Mouse (Mus musculus): ENCODE data around the gene Tcaf1. TPM values are rescaled to one million over a fixed set of nuclear protein-coding genes. Genes with fewer than 3 reads are reported as not detected.

Tcaf1 gene
- total RNA-seq (2021), result 100 to 1,000 TPM; 210 to 212 TPM
- long read RNA-seq, experiment 1, full-length matches to known transcripts, result 20 of 96 reads
- long read RNA-seq, experiment 1, partial matches to known transcripts, result 47 of 96 reads
- long read RNA-seq, experiment 1, other reads (novel, unspliced or antisense), result 29 of 96 reads
- long read RNA-seq, experiment 2, full-length matches to known transcripts, result 35 of 114 reads
- long read RNA-seq, experiment 2, partial matches to known transcripts, result 35 of 114 reads
- long read RNA-seq, experiment 2, other reads (novel, unspliced or antisense), result 44 of 114 reads

DNA sequence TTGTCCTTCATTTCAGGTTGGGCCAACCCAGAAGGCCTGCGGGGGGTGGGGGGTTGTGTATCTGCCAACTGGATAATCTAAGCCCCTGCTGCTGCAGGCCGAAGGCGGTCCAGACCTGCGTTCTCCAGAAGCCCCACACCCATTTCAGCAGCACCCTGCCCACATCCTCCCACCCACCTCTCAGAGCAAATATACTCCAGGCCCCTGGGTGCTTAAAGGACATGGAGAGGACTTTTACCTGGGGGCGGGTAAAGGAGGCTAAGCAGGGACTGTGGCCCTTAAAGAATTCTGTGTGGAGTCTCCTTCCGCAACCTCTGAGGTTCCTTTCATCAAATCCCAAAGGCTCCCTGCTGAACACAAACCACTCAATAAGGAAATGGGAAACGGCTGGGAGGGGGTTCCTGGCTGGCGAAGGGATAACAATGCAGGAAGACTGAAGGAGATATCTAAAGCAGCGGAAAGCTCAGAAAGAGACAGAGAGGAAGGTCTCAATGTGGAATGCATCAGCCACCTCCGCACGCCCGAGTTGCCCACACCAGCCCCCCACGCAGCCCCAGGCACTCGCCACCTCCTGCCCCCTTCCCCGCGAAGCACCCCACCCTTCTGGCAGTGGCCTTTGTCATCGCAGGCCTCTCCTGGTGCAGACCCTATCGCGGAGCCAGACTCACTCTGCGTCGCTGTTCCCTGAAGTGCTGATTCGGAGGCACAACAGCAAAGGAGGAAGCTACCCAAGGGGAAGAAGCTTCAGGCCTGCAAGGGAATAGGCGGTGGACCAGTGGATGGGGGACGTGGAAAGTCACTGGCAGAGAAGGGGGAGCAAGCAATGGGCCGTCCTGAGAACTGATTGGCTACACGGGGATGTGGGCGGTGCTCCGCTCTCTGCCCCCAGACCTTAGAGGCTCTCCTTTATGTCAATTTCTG lies at the start of gene Tcaf1:
Gene Tcaf1 (minus strand): TSS at position 798 of the 921 bp plus-strand sequence.
- DNase-seq (ENCODE audit: low spot score in 2 of 2), result peak; percentile 85 to 91

GRCm38 (mm10) chr6:42756104-42756503 lies 46.2 kb upstream of the Tcaf1 start, which contains the start of gene Olfr38:
Gene Olfr38 (plus strand): TSS chr6:42756404.
- no peak for DNase-seq (ENCODE audit: low spot score in 2 of 2)

- DNase-seq (ENCODE audit: low spot score in 2 of 2), result no peak
Measured at GRCm38 (mm10) chr6:42747846-42748245, 38.0 kb upstream of the Tcaf1 start.

DNA sequence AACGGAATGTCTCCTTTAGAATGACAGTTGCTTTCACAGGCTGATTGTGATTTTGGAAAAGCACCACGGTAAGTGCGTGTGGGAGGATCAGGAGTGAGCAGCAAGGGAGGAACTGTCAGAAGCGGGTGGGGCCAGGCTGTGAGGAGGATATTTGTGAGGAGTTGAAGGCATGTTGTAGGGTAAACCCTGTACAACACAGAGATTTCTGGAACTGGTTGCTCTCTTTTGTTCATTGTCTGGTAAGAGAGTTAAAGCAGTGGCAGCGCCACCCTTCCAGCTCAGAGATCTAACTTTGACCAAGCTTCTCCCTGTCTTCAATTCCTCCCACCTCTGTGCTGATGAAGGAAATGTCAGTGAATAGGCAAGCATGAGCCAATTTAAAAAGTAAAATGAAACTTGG lies 32.4 kb upstream of the Tcaf1 start:
- peak in 1 of 2 experiments; percentile 0 for DNase-seq (ENCODE audit: low spot score in 2 of 2)

- DNase-seq (ENCODE audit: low spot score in 2 of 2), result no peak
Measured at GRCm38 (mm10) chr6:42739071-42739470, 29.2 kb upstream of the Tcaf1 start, which contains the start of gene Olfr453. Gene Olfr453 (plus strand): TSS chr6:42739371.

- no peak for DNase-seq (ENCODE audit: low spot score in 2 of 2)
Measured at GRCm38 (mm10) chr6:42717973-42718372, 8.1 kb upstream of the Tcaf1 start.

GRCm38 (mm10) chr6:42714668-42715067 lies 4.8 kb upstream of the Tcaf1 start:
- DNase-seq (ENCODE audit: low spot score in 2 of 2), result no peak

DNA sequence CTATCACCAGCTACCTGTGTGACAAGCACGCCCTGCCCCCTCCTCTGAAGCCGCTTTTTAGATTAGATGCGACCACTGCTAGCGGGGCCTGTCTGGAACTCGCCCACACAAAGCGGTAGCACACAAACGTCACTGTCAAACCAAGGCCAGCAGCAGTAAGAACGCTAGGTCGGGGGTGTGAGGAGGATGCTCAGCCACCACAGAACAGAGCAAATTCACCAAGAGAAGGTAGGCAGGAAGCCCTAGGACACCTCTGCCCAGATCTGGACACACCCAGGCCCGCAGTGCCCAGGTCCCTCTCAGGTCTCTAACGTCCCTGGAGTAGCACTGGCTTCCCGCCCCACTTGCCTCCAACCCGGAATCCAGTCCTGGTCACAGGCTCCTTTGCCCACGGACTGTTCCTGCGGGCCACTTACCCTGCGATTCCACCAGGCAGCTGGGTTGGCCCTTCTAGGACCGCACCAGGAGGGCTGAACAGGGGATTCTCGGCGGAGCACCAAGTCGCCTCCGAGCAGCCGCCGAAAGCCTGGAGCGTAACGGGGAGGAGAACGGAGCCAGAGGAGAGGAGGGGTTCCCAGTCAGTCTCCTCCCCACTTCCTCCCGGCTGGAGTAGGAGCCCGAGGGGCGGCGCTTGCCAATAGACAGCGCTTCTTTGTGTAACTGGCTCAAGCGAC lies 17.2 kb downstream of the Tcaf1 start:
- DNase-seq (ENCODE audit: low spot score in 2 of 2), result peak; percentile 79 to 88

GRCm38 (mm10) chr6:42692154-42692516 lies 17.8 kb downstream of the Tcaf1 start:
- peak; percentile 61 to 79 for DNase-seq (ENCODE audit: low spot score in 2 of 2)

GRCm38 (mm10) chr6:42689761-42690160 lies 20.1 kb downstream of the Tcaf1 start:
- DNase-seq (ENCODE audit: low spot score in 2 of 2), result no peak

GRCm38 (mm10) chr6:42687907-42688306 lies 22.0 kb downstream of the Tcaf1 start:
- DNase-seq (ENCODE audit: low spot score in 2 of 2), result no peak

GRCm38 (mm10) chr6:42680077-42680476 lies 29.8 kb downstream of the Tcaf1 start:
- no peak for DNase-seq (ENCODE audit: low spot score in 2 of 2)

GRCm38 (mm10) chr6:42676011-42676410 lies 33.9 kb downstream of the Tcaf1 start:
- DNase-seq (ENCODE audit: low spot score in 2 of 2), result no peak

DNA sequence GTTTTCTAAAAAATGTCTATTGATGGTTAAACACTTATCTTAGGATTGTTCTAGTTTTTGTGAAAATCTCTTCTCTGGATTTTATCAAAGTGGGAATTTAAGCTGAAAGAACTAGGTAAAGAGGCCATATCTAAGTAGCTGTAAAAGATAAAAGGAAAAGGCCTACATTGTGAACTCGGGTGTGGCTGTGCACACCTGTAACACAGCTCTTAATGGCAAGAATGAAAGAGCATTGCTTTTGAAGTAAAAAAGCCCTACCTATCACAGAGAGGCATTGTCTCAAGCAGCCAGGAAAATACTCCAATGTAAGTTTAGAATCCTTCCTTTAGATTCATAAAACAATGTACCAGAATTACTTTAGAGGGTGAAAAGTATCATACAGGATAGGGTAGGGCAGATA lies 38.1 kb downstream of the Tcaf1 start:
- no peak for DNase-seq (ENCODE audit: low spot score in 2 of 2)

DNA sequence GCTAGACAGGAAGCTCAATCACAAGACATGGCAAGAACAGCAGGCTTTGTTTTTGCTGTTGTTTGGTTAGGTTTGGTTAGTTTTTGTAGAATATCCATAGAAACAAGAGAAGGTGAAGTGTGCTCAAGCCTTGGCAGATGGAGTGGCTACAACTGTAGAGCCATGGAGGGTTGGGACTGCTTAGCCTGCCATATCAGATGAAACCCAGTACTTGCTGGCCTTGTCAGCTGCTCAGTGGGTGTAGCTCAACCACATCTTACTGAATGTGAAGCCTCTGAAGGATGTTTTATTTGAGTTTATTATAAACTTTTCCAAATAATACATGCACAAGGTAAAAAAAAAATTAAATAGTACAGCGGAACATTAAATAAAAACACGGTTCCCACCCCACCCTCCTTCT lies 42.2 kb downstream of the Tcaf1 start:
- no peak for DNase-seq (ENCODE audit: low spot score in 2 of 2)

- no peak for DNase-seq (ENCODE audit: low spot score in 2 of 2)
Measured at GRCm38 (mm10) chr6:42661739-42662138, 48.1 kb downstream of the Tcaf1 start.

DNA sequence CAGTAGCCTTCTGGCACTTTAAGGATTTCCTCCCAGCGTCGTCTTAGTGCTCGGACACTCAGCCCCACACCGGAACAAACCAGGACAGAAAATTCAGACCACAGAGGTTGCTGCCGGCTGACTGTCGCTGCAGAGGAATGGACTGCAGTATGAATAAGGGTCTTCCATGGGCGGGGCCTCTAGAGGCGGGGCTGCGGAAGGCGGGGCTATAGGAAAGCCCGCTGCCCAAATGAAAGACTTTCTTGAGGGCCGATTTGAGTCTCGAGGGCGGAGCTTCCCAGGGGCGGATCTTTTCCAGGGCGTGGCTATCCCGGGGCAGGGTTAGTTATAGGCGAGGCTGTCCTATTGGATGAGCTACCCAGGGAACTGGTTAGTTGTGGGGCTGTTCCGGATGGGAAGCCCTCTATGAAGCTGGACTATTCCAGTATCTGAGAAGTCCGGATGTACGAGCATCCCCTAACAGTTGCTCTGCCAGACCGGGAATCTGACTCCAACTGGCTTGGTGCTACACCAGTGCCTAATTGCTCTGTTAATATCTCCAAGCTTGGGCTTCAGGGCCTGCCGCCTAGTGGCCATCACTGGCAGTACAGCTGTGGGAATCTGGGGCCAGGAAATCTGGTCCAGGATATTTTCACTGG lies 64.9 kb downstream of the Tcaf1 start, which contains the start of gene Tcaf2:
Gene Tcaf2 (minus strand): TSS at position 343 of the 638 bp plus-strand sequence.
- DNase-seq (ENCODE audit: low spot score in 2 of 2), result peak; percentile 69 to 79

GRCm38 (mm10) chr6:42634393-42634792 lies 75.5 kb downstream of the Tcaf1 start:
- DNase-seq (ENCODE audit: low spot score in 2 of 2), result no peak

DNA sequence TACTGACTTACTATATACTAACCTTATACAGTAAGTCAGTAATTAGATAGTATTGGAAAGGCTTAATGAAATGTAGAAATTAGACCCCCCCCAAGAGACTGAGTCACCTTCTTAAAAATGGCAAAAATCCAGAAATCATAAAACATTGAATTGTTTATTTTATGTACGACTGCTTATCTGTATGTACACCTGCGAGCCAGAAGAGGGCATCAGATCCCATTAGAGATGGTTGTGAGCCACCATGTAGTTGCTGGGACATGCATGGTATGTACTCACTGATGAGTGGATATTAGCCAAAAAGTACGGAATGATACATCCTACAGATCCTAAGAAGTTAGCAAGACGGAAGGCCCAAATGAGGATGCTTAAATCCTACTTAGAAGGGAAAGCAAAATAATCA lies 78.5 kb downstream of the Tcaf1 start:
- DNase-seq (ENCODE audit: low spot score in 2 of 2), result no peak
